Mouse (Mus musculus) liver, embryonic 13.5 days (tissue): ENCODE results near the gene Cldn11. TPM values are rescaled to one million over a fixed set of nuclear protein-coding genes. Genes with fewer than 3 reads are reported as not detected.
A peak's percentile ranks its signal among the peaks of the same experiment; 100 is the strongest.

Source experiments
- ATAC-seq: fragments of 200-750 bp; cut with Nextera tagmentation; 2 replicates; pipeline ENCODE4 v1.8.0; 2017; ENCODE audit warnings: low read depth, mild to moderate bottlenecking, moderate number of reproducible peaks, moderate library complexity
- DNase-seq: peaks from one replicate; pipeline ENCODE4 v3.0.0; 2022
- H3K27ac ChIP-seq: fragments of 300-500 bp; sonication (generic); 2 replicates; pipeline ENCODE4 v1.5.1; 2015; ENCODE audit warnings: moderate library complexity, mild to moderate bottlenecking, inconsistent platforms
- H3K27me3 ChIP-seq: fragments of 300-500 bp; sonication (generic); 2 replicates; pipeline ENCODE4 v1.6.1; 2015; ENCODE audit warnings: mild to moderate bottlenecking, inconsistent platforms
- H3K36me3 ChIP-seq: fragments of 300-500 bp; sonication (generic); 2 replicates; pipeline ENCODE4 v1.6.1; 2015; ENCODE audit warnings: mild to moderate bottlenecking, inconsistent platforms
- H3K4me1 ChIP-seq: fragments of 300-500 bp; sonication (generic); replicated peaks from 2 replicates; pipeline ENCODE4 v1.6.1; 2015; ENCODE audit warnings: inconsistent platforms
- H3K4me2 ChIP-seq: fragments of 300-500 bp; sonication (generic); 2 replicates; pipeline ENCODE4 v1.6.1; 2015; ENCODE audit warnings: inconsistent platforms, mild to moderate bottlenecking, moderate library complexity
- H3K4me3 ChIP-seq: fragments of 300-500 bp; sonication (generic); replicated peaks from 2 replicates; pipeline ENCODE4 v1.5.1; 2015; ENCODE audit warnings: mild to moderate bottlenecking, inconsistent platforms
- H3K9ac ChIP-seq: fragments of 300-500 bp; sonication (generic); 2 replicates; pipeline ENCODE4 v1.6.1; 2015; ENCODE audit warnings: mild to moderate bottlenecking, inconsistent platforms
- H3K9me3 ChIP-seq: fragments of 300-500 bp; sonication (generic); replicated peaks from 2 replicates; pipeline ENCODE4 v1.6.1; 2016; ENCODE audit warnings: inconsistent platforms
- WGBS: fragments of 180-500 bp; shearing (Covaris S2); methylation state at CpG from one replicate; pipeline ENCODE4 v1.1.7; 2015; ENCODE audit not compliant: insufficient replicate concordance; 5-methylcytosine and 5-hydroxymethylcytosine counted together
- polyA plus RNA-seq: library from polyadenylated mRNA; unstranded; fragments of >200 nt; fragmentation: Nextera tagmentation; extraction: Ambion mirVana; gene quantifications from 2 replicates; pipeline ENCODE4 v1.2.1, GENCODE M21; 2015

The Cldn11 gene
- 0.12 and 0.30 TPM in 2 replicates for polyA plus RNA-seq

- H3K9ac ChIP-seq = no peak within 1 kb of the TSS
- peaks cover 9% of the 10 kb centered on the region for H3K4me1 ChIP-seq
Measured at GRCm38 (mm10) chr3:31149706-31150105, at the start of gene Cldn11. TSS of gene Cldn11 (plus strand) at chr3:31149920.

GRCm38 (mm10) chr3:31100026-31100425 lies 49.7 kb upstream of the Cldn11 start:
- Histone ChIP-seq H3K36me3 (no peaks in the 10 kb centered on the region), H3K4me1 (peaks cover 47% of the 10 kb centered on the region), H3K27ac (no peak overlapping the region), H3K4me3 (no peak overlapping the region), H3K9ac (no peak overlapping the region), H3K4me2 (no peak overlapping the region), H3K27me3 (no peaks in the 10 kb centered on the region), H3K9me3 (no peaks in the 10 kb centered on the region)
- WGBS = 70% methylated on average over 5 of the region's 5 CpGs
- ATAC-seq = no peak
- DNase-seq = no peak

More at GRCm38 (mm10) chr3:31149706-31150105, at the start of gene Cldn11:
- ATAC-seq (peak; percentile 15; the same call in 1 of the 2 replicates), DNase-seq (no peak)
- WGBS = 3% methylated on average over 33 of the region's 33 CpGs
- peak within 1 kb of the TSS; percentile 30 for H3K4me3 ChIP-seq
- peaks cover 39% of the 10 kb centered on the region for H3K27me3 ChIP-seq
- H3K4me2 ChIP-seq = peak within 1 kb of the TSS; percentile 52
- no peak within 1 kb of the TSS for H3K27ac ChIP-seq
- no peaks in the 10 kb centered on the region for H3K36me3 ChIP-seq
- H3K9me3 ChIP-seq = no peaks in the 10 kb centered on the region

- WGBS = 80% methylated on average over 3 of the region's 3 CpGs
- DNase-seq (no peak), ATAC-seq (no peak)
Measured at GRCm38 (mm10) chr3:31100802-31101201, 48.9 kb upstream of the Cldn11 start.

GRCm38 (mm10) chr3:31104936-31105335 lies 44.8 kb upstream of the Cldn11 start:
- DNase-seq (no peak), ATAC-seq (no peak)
- Histone ChIP-seq H3K4me2 (no peak overlapping the region), H3K27me3 (no peaks in the 10 kb centered on the region), H3K27ac (no peak overlapping the region), H3K4me1 (0 out of 2 replicates have a peak, but pooled peaks cover 10% of the 10 kb centered on the region), H3K4me3 (no peak overlapping the region), H3K9ac (no peak overlapping the region), H3K36me3 (no peaks in the 10 kb centered on the region), H3K9me3 (no peaks in the 10 kb centered on the region)
- 62% methylated on average over 6 of the region's 6 CpGs for WGBS

More at GRCm38 (mm10) chr3:31100802-31101201, 48.9 kb upstream of the Cldn11 start:
- Histone ChIP-seq H3K4me3 (no peak overlapping the region), H3K27me3 (no peaks in the 10 kb centered on the region), H3K27ac (no peak overlapping the region), H3K9ac (no peak overlapping the region), H3K9me3 (no peaks in the 10 kb centered on the region), H3K4me2 (no peak overlapping the region), H3K36me3 (no peaks in the 10 kb centered on the region), H3K4me1 (peaks cover 39% of the 10 kb centered on the region)

- ATAC-seq (no peak), DNase-seq (no peak)
- no peak overlapping the region for H3K4me2 ChIP-seq
- 78% methylated on average over 6 of the region's 6 CpGs for WGBS
- H3K27ac ChIP-seq = no peak overlapping the region
- H3K4me1 ChIP-seq = 0 out of 2 replicates have a peak, but pooled peaks cover 8% of the 10 kb centered on the region
- H3K9me3 ChIP-seq = no peaks in the 10 kb centered on the region
- no peaks in the 10 kb centered on the region for H3K27me3 ChIP-seq
- H3K4me3 ChIP-seq = no peak overlapping the region
- H3K36me3 ChIP-seq = no peaks in the 10 kb centered on the region
- H3K9ac ChIP-seq = no peak overlapping the region
Measured at GRCm38 (mm10) chr3:31106597-31106996, 43.1 kb upstream of the Cldn11 start.

- 86% methylated on average over 4 of the region's 4 CpGs for WGBS
- no peak for DNase-seq
- no peak for ATAC-seq
Measured at GRCm38 (mm10) chr3:31107674-31108073, 42.0 kb upstream of the Cldn11 start.

GRCm38 (mm10) chr3:31109108-31109507 lies 40.6 kb upstream of the Cldn11 start:
- Histone ChIP-seq H3K4me2 (no peak overlapping the region), H3K9ac (no peak overlapping the region), H3K4me1 (0 out of 2 replicates have a peak, but pooled peaks cover 6% of the 10 kb centered on the region), H3K27me3 (no peaks in the 10 kb centered on the region), H3K9me3 (no peaks in the 10 kb centered on the region), H3K4me3 (no peak overlapping the region), H3K36me3 (peaks cover 5% of the 10 kb centered on the region), H3K27ac (no peak overlapping the region)
- DNase-seq (no peak), ATAC-seq (no peak)
- 63% methylated on average over 3 of the region's 3 CpGs for WGBS

More at GRCm38 (mm10) chr3:31107674-31108073, 42.0 kb upstream of the Cldn11 start:
- no peak overlapping the region for H3K4me2 ChIP-seq
- no peaks in the 10 kb centered on the region for H3K9me3 ChIP-seq
- no peak overlapping the region for H3K9ac ChIP-seq
- no peaks in the 10 kb centered on the region for H3K36me3 ChIP-seq
- no peak overlapping the region for H3K27ac ChIP-seq
- 0 out of 2 replicates have a peak, but pooled peaks cover 8% of the 10 kb centered on the region for H3K4me1 ChIP-seq
- no peak overlapping the region for H3K4me3 ChIP-seq
- H3K27me3 ChIP-seq = no peaks in the 10 kb centered on the region

GRCm38 (mm10) chr3:31123098-31123497 lies 26.6 kb upstream of the Cldn11 start:
- H3K4me1 ChIP-seq = no peaks in the 10 kb centered on the region
- H3K4me2 ChIP-seq = no peak overlapping the region
- no peak overlapping the region for H3K4me3 ChIP-seq
- no peaks in the 10 kb centered on the region for H3K9me3 ChIP-seq
- peaks cover 11% of the 10 kb centered on the region for H3K36me3 ChIP-seq
- no peak for ATAC-seq
- H3K9ac ChIP-seq = no peak overlapping the region
- no peak overlapping the region for H3K27ac ChIP-seq
- no peaks in the 10 kb centered on the region for H3K27me3 ChIP-seq
- DNase-seq = no peak
- 74% methylated on average over 4 of the region's 4 CpGs for WGBS

GRCm38 (mm10) chr3:31126303-31126702 lies 23.4 kb upstream of the Cldn11 start:
- Histone ChIP-seq H3K36me3 (0 out of 2 replicates have a peak, but pooled peaks cover under 1% of the 10 kb centered on the region), H3K9me3 (no peaks in the 10 kb centered on the region), H3K27me3 (no peaks in the 10 kb centered on the region), H3K4me3 (no peak overlapping the region), H3K9ac (no peak overlapping the region), H3K27ac (no peak overlapping the region), H3K4me2 (no peak overlapping the region), H3K4me1 (no peaks in the 10 kb centered on the region)
- no peak for DNase-seq
- 38% methylated on average over 4 of the region's 4 CpGs for WGBS
- no peak for ATAC-seq

- Histone ChIP-seq H3K36me3 (no peaks in the 10 kb centered on the region), H3K27me3 (no peaks in the 10 kb centered on the region), H3K9ac (no peak overlapping the region), H3K27ac (no peak overlapping the region), H3K9me3 (no peaks in the 10 kb centered on the region), H3K4me2 (no peak overlapping the region), H3K4me1 (no peaks in the 10 kb centered on the region), H3K4me3 (no peak overlapping the region)
- ATAC-seq (no peak), DNase-seq (no peak)
- WGBS = 74% methylated on average over 3 of the region's 3 CpGs
Measured at GRCm38 (mm10) chr3:31126848-31127247, 22.9 kb upstream of the Cldn11 start.

- WGBS = 30% methylated on average over 4 of the region's 4 CpGs
- H3K27me3 ChIP-seq = no peaks in the 10 kb centered on the region
- H3K27ac ChIP-seq = no peak overlapping the region
- H3K4me2 ChIP-seq = no peak overlapping the region
- no peak for DNase-seq
- H3K9me3 ChIP-seq = no peaks in the 10 kb centered on the region
- ATAC-seq = no peak
- no peaks in the 10 kb centered on the region for H3K36me3 ChIP-seq
- H3K4me3 ChIP-seq = no peak overlapping the region
- H3K9ac ChIP-seq = no peak overlapping the region
- peaks cover 17% of the 10 kb centered on the region for H3K4me1 ChIP-seq
Measured at GRCm38 (mm10) chr3:31129766-31130165, 20.0 kb upstream of the Cldn11 start.

- Histone ChIP-seq H3K9ac (no peak overlapping the region), H3K36me3 (no peaks in the 10 kb centered on the region), H3K9me3 (no peaks in the 10 kb centered on the region), H3K4me2 (peak overlapping the region; percentile 50), H3K4me3 (no peak overlapping the region), H3K27ac (peak overlapping the region; percentile 57), H3K4me1 (peaks cover 31% of the 10 kb centered on the region), H3K27me3 (no peaks in the 10 kb centered on the region)
- DNase-seq = no peak
- WGBS = 9% methylated on average over 5 of the region's 5 CpGs
- ATAC-seq = no peak
Measured at GRCm38 (mm10) chr3:31133664-31134063, 16.1 kb upstream of the Cldn11 start.
